Mouse (Mus musculus) lung, adult 2 months (tissue): Measurements from ENCODE around the gene Glra4. TPM values are rescaled to one million over a fixed set of nuclear protein-coding genes. Genes with fewer than 3 reads are reported as not detected.

Source experiments
- DNase-seq: peaks from one replicate; pipeline ENCODE4 v3.0.0; 2022
- H3K4me1 ChIP-seq: fragments of 200-500 bp; 2 replicates; pipeline ENCODE4 v1.6.1; 2011; ENCODE audit warnings: low read length; ENCODE audit not compliant: control insufficient read depth, insufficient read depth
- H3K4me3 ChIP-seq: fragments of 200-500 bp; replicated peaks from 2 replicates; pipeline ENCODE3; 2011; ENCODE audit warnings: low read depth, mild to moderate bottlenecking, control low read depth, low read length; ENCODE audit errors: extremely low read depth
- CTCF ChIP-seq: fragments of 200-500 bp; IDR thresholded peaks from 2 replicates; pipeline ENCODE4 v1.5.1; 2011; ENCODE audit warnings: mild to moderate bottlenecking, low read length, control low read depth; ENCODE audit not compliant: insufficient read depth
- POLR2A ChIP-seq: fragments of 200-500 bp; IDR thresholded peaks from 2 replicates; pipeline ENCODE4 v1.6.1; 2011; ENCODE audit warnings: low read depth, mild to moderate bottlenecking, control low read depth, low read length, borderline replicate concordance; ENCODE audit errors: extremely low read depth
- WGBS: fragments of 180-500 bp; shearing (Covaris S2); methylation state at CpG from one replicate; pipeline ENCODE4 v1.1.7; 2018; 5-methylcytosine and 5-hydroxymethylcytosine counted together
- polyA plus RNA-seq: library from polyadenylated mRNA; depleted of rRNA; stranded (reverse); fragments of >200 nt; gene quantifications from 2 replicates; pipeline ENCODE4 v1.2.3, GENCODE M21; 2012; rRNA removed

Gene Glra4
- polyA plus RNA-seq, result not detected in 2 replicates

DNA sequence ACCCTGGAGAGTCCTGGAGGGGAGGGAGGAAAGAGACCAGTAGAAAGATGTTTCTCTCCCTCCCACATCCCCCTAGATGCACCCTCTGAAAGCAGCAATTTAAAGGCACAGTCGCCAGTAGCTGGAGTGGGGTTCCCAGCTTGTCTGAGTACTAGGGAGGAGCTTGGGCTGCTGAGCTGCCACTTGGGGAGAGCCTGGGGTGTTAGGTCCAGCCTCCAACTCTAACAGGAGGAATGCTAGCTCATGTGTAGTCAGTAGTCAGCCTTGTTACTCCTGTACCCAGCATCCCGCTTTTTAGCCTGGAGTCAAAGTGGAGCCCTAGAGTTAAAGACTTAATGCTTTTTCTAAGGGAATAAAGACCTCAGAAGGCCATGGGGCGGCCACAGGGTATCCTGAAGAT is at the start of gene Glra4:
Gene Glra4 (minus strand): TSS at position 101 of the 400 bp plus-strand sequence.
- Histone ChIP-seq H3K4me1 (no peaks in the 10 kb centered on the region), H3K4me3 (no peak within 1 kb of the TSS)
- DNase-seq, result no peak
- TF ChIP-seq CTCF (no peak), POLR2A (no peak)
- 81% methylated on average over 3 of the region's 3 CpGs for WGBS

DNA sequence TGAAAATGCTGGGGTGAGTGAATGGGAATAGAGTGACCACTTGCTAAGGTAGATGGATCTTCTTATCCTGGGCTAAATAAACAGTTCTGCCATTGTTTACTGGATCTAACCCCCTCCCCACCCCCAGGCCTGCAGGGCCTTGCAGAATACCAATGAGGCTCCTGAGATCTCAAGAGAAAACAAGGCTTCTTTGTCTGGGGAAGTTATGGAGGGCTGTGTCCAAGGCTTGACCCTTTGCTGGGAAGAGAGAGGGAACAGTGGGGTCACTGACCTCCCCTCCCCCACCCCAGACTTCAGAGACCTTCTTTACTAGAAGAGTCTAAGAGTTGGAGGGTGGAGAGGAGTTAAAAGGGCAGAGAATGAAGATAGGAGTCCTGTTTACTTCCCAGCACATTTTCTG is 48.7 kb upstream of the Glra4 start:
- TF ChIP-seq POLR2A (no peak), CTCF (no peak)
- H3K4me3 ChIP-seq, result no peak overlapping the region

DNA sequence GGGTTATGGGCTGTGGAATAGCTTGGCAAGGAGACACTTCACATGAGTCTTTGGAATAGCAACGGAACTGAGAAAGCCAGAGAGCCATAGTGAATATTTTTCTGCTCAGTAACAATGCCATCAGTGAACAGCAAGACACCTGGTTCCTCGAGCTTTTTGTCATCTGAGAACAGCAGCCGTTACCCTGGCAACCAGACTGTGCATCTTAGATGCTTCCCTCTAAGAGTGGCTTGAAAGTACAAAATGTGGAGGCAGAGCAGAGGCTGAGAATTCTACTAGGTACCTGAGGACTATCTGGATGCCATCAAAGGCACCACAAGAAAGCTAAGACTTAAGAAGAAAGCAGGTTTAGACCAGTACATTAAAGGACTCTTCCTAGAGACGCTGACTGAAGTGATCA is 45.1 kb upstream of the Glra4 start:
- WGBS, result 69% methylated on average over 4 of the region's 4 CpGs

More for the DNA sequence above, 48.7 kb upstream of the Glra4 start:
- no peaks in the 10 kb centered on the region for H3K4me1 ChIP-seq
- no peak for DNase-seq

DNA sequence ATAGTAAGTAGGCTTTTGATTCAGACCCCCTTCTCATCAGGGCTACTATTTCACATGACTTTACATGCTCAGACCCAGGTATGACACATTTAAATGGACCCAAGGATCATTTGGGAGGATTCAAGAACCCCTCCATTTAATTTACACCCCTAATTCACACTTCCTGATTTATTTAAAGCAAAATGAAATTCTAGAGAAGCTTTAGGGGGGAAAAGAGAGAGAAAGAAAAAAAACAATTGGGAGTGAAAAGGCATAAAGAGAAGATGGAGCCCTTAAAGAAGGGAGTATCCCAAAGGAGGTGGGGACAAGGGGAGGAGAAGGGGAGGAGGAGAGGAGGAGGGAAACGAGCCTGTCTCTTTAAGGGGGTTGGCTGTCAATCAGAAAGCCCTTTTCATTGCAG is 42.4 kb upstream of the Glra4 start, which contains the start of gene Plp1:
Gene Plp1 (plus strand): TSS at position 301 of the 400 bp plus-strand sequence.
- 31% methylated on average over 1 of the region's 1 CpGs for WGBS
- DNase-seq, result no peak
- no peaks in the 10 kb centered on the region; the same call in 1 of the 2 replicates for H3K4me1 ChIP-seq
- no peak within 1 kb of the TSS for H3K4me3 ChIP-seq
- TF ChIP-seq CTCF, result no peak
- no peak for TF ChIP-seq POLR2A

More for the DNA sequence above, 45.1 kb upstream of the Glra4 start:
- H3K4me3 ChIP-seq, result no peak overlapping the region
- no peak for DNase-seq
- no peak for TF ChIP-seq POLR2A
- no peak for TF ChIP-seq CTCF
- no peaks in the 10 kb centered on the region for H3K4me1 ChIP-seq

DNA sequence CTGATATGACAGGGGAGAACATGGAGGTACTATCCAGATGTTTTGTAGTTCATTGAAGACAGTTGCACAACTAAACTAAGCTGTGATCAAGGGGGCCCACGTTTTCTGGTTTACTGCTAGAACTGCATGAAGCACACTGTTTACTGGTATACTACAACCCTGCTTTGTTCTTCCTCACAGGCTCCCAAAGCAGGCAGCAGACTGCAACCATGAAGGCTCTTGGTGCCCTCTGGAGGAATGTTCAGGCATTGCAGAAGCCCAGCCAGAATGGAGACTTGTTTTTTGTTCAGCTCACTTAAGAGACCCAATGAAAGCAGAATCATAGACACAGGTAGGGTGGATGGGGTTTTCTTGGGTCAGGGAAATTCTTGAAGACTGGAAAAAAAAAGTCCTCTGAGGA is 40.3 kb upstream of the Glra4 start:
- peak; percentile 53 for DNase-seq
- Histone ChIP-seq H3K4me3 (no peak overlapping the region), H3K4me1 (no peaks in the 10 kb centered on the region; the same call in 1 of the 2 replicates)
- TF ChIP-seq CTCF (peak; percentile 79), POLR2A (no peak)
- WGBS, result 14% methylated on average over 1 of the region's 1 CpGs

DNA sequence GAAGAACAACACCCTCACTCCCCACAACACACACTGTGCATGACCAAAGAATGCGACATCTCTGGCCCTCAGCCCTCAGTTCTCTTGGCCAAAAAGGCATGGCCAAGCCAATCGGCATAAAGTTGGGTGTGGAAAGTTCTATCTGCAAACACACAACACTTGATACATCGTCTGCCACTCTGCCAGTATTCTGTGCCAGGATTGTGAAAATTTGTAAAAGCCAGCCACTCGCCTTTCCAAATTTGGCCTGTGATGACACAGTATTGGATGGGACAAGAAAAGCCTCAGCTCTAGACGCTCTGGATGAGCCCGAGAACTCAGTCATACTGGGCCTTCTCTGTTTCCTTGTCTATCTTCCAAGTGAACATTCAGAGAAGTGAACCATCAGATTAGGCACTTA is 39.8 kb upstream of the Glra4 start:
- H3K4me1 ChIP-seq, result no peaks in the 10 kb centered on the region; the same call in 1 of the 2 replicates
- 69% methylated on average over 6 of the region's 6 CpGs for WGBS
- H3K4me3 ChIP-seq, result no peak overlapping the region
- TF ChIP-seq CTCF (no peak), POLR2A (no peak)
- peak; percentile 1 for DNase-seq

DNA sequence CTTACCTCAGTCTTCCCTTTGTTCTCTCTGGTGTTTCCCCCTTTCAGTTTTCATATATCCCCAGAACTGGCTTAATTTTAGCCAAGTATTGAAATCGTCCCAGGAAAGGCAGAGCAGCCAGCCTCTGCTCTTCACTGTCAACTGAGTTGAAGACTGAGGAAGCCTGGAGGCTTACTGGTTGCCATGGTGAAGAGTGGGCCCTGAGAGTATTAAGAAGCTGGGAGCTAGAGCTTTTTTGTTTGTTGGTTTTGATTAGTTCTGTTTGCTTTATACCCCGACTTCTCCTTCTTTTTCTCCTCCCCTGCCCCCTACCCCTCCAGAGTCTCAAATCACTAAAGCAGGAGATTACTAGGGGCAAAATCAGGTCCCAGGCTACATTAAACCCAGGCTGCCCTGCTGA is 17.3 kb upstream of the Glra4 start:
- TF ChIP-seq POLR2A (no peak), CTCF (no peak)
- 37% methylated on average over 2 of the region's 2 CpGs for WGBS
- Histone ChIP-seq H3K4me3 (no peak overlapping the region), H3K4me1 (no peaks in the 10 kb centered on the region)
- DNase-seq, result no peak

DNA sequence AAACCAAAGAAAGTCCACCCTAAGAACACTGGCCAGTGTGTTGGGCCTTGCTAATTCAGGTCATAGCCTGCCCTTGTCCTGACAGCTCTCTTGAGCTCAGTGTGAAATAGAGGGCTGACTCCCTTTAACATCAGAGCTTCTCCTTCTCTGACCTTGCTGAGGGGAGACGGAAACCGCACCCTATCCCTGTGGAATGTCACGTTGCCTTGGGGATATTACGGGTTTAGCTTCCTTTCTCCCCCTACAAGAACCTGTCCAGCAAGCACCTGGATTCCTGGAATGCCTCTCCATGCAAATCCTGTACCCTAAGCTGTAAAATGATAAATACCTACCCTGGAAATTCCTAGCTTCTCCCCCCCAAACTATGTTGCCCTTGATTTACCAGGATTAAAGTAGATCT is 9.5 kb upstream of the Glra4 start:
- H3K4me3 ChIP-seq, result no peak overlapping the region
- DNase-seq, result no peak
- no peak for TF ChIP-seq CTCF
- no peak for TF ChIP-seq POLR2A
- no peaks in the 10 kb centered on the region for H3K4me1 ChIP-seq
- 71% methylated on average over 4 of the region's 4 CpGs for WGBS

DNA sequence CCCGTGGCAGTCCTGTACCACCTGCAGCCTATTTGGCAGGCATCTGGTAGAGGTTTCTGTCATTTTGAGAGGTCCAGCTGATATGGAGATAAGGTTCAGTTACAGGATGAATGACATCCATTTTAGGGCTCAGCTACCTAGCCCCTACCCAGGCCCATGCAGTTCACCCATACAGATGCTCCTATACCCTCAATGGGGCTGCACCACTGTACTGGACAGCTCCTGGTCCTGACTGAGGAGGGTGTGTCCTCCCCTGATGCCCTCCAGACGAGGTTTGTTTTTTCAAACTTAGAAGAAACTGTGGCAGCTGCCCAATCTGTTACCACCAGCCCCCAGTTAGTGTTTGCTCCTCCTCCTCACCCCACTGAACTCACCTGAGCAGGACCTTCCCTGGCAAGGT is 679 bp downstream of the Glra4 start:
- H3K4me3 ChIP-seq, result no peak overlapping the region
- no peak for TF ChIP-seq POLR2A
- TF ChIP-seq CTCF, result no peak
- no peaks in the 10 kb centered on the region for H3K4me1 ChIP-seq
- no peak for DNase-seq
- WGBS, result 61% methylated on average over 2 of the region's 2 CpGs

DNA sequence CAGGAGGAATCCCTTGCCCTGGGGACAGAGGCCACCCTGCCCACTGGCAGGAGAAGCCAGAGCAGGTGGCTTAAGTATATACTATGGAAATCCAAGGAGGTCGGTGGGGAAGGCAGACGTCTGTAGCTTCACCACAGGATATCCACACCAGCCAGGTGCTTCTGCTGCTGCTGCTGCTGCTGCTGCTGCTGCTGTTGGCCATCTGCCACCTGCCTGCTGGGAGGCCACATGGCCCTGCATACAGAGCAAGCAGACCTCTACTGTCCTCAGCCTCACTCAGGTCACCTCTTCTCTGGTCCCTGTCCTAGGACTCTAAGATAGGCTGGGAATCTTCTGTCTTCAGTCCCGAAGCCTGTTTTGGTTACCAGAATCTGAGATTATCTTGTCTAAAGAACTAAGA is 1.9 kb downstream of the Glra4 start:
- Histone ChIP-seq H3K4me3 (no peak overlapping the region), H3K4me1 (no peaks in the 10 kb centered on the region)
- no peak for DNase-seq
- WGBS, result 83% methylated on average over 3 of the region's 3 CpGs
- no peak for TF ChIP-seq POLR2A
- no peak for TF ChIP-seq CTCF

DNA sequence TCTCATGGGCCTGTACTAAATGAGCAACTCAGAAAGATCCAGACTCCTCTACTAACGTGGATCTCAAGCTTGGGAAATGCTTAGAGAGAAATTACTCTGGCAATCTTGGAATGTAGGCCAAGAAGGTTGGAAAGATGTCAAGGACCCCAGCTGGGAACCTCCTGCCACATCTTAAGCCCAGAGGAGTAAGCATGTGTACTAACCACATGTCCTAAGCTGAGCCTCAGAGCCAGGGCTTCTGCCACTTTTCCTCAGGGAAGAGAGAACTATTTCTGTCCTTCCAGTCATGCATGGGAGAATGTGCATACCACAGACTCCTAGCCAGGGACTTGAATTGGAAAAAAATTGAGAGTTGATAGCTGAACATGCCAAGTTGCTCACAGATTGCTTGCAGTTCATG is 6.9 kb downstream of the Glra4 start:
- H3K4me3 ChIP-seq, result no peak overlapping the region
- H3K4me1 ChIP-seq, result no peaks in the 10 kb centered on the region
- TF ChIP-seq CTCF, result no peak
- no peak for TF ChIP-seq POLR2A
- 42% methylated on average over 1 of the region's 1 CpGs for WGBS
- DNase-seq, result no peak
